Mouse (Mus musculus) natural killer cell, adult 2 months (primary cell): ENCODE results near the gene Mybpc1.
A peak's percentile ranks its signal among the peaks of the same experiment; 100 is the strongest.
"Not testable (repeated sequence)": the region's sequence is repeated elsewhere in the genome, so short reads cannot be mapped to it uniquely, and the experiment has no call there.

Source experiments
- DNase-seq, 2 experiments: peaks; one replicate each; pipeline ENCODE4 v3.0.0; 2022; ENCODE audit warnings: low spot score in 2 of 2

Gene Mybpc1

DNA sequence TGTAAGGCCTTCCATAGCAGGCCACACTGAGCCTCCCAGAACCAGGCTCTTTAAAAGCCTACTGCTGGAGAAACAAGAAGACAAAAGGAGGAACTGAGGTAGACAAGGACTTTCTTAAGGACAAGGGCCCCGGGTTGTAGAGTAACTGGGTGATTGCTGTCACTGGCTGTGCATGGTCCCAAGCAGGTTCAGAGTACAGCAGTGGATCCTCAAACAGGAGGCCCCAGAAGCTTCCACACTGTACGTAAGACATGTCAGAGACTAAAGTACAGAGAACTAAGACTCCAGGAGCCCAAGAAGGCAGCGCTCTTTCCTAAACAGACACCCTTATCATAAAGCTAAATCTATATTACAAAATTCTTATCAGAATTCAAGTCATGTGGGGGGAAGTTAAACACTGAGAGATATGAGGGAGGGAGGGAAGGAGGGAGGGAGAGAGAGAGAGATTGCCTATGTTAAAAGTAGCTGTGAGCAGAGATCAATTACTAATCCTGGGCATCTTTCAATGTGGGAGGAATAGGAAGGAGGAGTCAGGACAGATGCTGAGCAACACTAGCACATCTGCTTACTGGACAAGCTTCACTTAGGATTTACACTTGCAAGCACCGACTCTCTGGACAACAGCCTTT, 109.9 kb downstream of the Mybpc1 start:
- DNase-seq, result no peak

DNA sequence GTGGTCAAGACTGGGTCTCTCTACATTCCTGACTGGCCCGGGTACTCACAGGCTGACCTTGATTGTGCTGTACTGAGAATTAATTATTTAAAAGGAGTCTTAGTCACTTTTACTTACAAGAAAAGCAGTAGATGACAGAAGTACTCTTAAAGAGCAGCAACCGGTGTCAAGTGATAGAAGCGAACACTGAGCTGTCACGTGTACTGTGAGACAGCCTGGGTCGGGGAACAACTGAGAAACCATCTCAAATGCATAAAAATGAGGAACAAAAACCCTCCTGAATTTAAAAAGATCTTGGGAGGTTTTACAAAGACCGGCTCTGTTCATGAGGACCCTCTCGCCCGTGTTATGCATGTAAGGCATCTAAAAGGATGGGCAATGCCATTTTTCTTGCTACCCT, 112.3 kb downstream of the Mybpc1 start:
- DNase-seq, result no peak

DNA sequence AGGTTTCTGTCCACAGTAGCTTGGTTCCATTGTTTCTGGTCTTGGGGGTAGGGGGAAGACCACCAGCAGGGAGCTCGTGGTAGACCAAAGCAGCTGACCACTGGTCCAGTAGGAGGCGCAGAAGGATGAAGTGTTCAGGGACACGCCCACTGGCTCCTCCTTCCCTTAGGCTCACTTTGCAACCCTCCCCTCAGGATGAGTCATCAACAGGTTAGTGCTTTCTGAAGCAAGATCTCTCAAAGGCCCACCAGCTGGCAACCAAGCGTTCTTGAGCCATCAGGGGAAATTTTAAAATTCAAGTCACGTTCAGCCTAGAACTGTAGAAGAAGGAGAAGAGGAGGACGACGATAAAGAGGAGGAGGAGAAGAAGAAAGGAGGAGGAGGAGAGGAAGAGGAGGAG, 113.3 kb downstream of the Mybpc1 start:
- peak in 1 of 2 experiments; percentile 21 for DNase-seq

DNA sequence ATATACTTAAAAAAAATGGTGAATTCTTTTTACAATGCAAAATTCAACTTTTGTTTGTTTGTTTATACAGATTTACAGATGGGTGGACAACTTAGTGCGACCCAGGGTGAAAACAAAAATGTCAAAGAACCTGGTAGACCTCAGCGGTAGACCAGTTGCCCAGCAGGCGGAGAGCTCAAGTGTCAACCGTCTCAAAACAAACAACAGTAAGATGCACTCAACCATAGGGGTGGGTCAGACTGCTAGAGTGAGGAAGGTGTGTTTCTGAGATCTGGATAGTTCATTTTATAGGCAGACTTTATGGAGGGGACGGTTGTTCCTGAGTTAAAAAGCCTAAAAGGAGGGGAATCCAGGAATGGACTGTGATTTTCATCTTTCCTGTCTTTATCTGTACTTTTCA, 116.3 kb downstream of the Mybpc1 start:
- DNase-seq, result no peak

DNA sequence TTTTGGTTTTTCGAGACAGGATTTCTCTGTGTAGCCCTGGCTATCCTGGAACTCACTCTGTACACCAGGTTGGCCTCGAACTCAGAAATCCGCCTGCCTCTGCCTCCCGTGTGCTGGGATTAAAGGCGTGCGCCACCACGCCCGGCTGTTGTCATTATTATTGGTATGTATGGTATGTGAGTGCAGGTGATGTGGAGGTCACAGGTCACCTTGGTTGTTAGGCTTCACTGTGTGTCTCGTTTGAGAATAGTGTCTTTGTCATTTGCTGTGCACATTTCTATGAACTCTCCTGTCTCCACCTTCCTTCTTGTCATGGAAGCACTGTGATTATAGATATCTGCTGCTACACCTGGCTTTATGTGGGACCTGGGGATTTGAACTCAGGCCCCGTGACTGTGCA, 122.1 kb downstream of the Mybpc1 start:
- not testable (repeated sequence) for DNase-seq
